24 mouse cellular contexts compared by ENCODE assay signal in the genomic region with DNA sequence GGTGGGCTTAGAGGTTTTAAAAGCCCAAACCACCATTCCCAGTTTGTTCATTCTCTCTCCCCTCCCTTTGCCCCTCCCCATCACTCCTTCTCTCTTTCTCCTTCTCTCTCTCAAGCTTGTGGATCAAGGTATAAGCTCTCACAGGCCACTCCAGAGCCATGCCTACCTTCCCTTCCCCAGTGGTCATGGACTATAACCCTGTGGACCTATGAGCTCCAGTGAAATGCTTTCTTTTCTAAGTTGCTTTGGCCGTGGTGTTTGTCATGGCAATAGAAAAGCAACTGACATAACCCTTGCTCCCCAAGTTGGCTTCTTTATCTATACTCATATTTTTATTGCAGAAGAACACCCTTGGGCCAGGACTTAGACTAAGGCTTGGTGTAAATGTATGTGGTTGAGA. TPM values are rescaled to one million over a fixed set of nuclear protein-coding genes. Genes with fewer than 3 reads are reported as not detected.
DNase-seq lines count a peak whose midpoint lies in the region; ATAC-seq and TF ChIP-seq lines count a peak whose summit lies in the region.
"Had no signal": no experiment of that assay in that cellular context is flagged by ENCODE, and none has a peak within 500 bp of the region (broad histone marks: within the 10 kb centered on the region; RNA-seq: fewer than 3 reads in every experiment).

No protein-coding gene starts in this region.

- TF ChIP-seq CTCF in intestine, postnatal 0 days (IDR thresholded peaks at IDR 0.05; ENCODE audit: low read depth) = no peak
- TF ChIP-seq CTCF in small intestine, adult 2 months (IDR thresholded peaks at IDR 0.05; ENCODE audit: extremely low read depth, insufficient read length, insufficient replicate concordance, low read depth, low read length) = no peak

- 78% methylated on average over 1 of the region's 1 CpGs for WGBS in intestine, embryonic 15.5 days
- WGBS in intestine, embryonic 16.5 days = 59% methylated on average over 1 of the region's 1 CpGs
- 41% methylated on average over 1 of the region's 1 CpGs for WGBS in intestine, postnatal 0 days
- WGBS in small intestine, adult 2 months = 26% methylated on average over 1 of the region's 1 CpGs

- no peak for TF ChIP-seq POLR2A in small intestine, adult 2 months (IDR thresholded peaks at IDR 0.05; ENCODE audit: low read depth, low read length)

- DNase-seq in right cerebral cortex, postnatal 25 days = no peak
- DNase-seq in thymus, postnatal 4 days = no peak
- DNase-seq in embryo, embryonic 9.5 days (ENCODE audit: extremely low spot score) = no peak
- DNase-seq: adrenal gland, adult 2 months; adrenal gland, adult 8-10 months; adrenal gland, postnatal 10 days; adrenal gland, postnatal 14 days; adrenal gland, postnatal 25 days; adrenal gland, postnatal 36 days; B cell, adult 2 months; cerebellum, adult 11 months; cerebellum, adult 11-12 months had no signal

- peak; percentile 42; the same call in 1 of the 2 replicates for ATAC-seq in intestine, embryonic 15.5 days
- peak; percentile 62 for ATAC-seq in intestine, embryonic 16.5 days
- ATAC-seq in intestine, postnatal 0 days = peak; percentile 73
- no peak for ATAC-seq in erythroblast, adult 5-6 weeks (replicated peaks; ENCODE audit: low FRiP score, poor library complexity, severe bottlenecking)
- ATAC-seq: activated CD4-positive, CD25-positive, alpha-beta regulatory T cell, adult 4 months; CD4-positive, CD25-positive, alpha-beta regulatory T cell, adult 4 months; Patski had no signal

- H3K4me3 ChIP-seq in intestine, embryonic 15.5 days (replicated peaks) = no peak overlapping the region
- H3K4me3 ChIP-seq in intestine, embryonic 16.5 days (ENCODE audit: low read length) = no peak overlapping the region
- no peak overlapping the region for H3K4me3 ChIP-seq in intestine, postnatal 0 days (ENCODE audit: low read depth, low read length)
- H3K4me3 ChIP-seq in small intestine, adult 2 months (ENCODE audit: low read depth, low read length) = no peak overlapping the region; the same call in 1 of the 2 replicates

- no peak overlapping the region for H3K9ac ChIP-seq in intestine, embryonic 15.5 days
- H3K9ac ChIP-seq in intestine, embryonic 16.5 days (ENCODE audit: low read depth, low read length) = no peak overlapping the region
- no peak overlapping the region for H3K9ac ChIP-seq in intestine, postnatal 0 days (ENCODE audit: low read depth, low read length)

- H3K9me3 ChIP-seq in intestine, embryonic 15.5 days = no peaks in the 10 kb centered on the region
- H3K9me3 ChIP-seq in intestine, embryonic 16.5 days (ENCODE audit: control insufficient read depth, low read length) = no peaks in the 10 kb centered on the region
- no peaks in the 10 kb centered on the region for H3K9me3 ChIP-seq in intestine, postnatal 0 days (ENCODE audit: control insufficient read depth)
- H3K9me3 ChIP-seq: G1E had no signal

- H3K36me3 ChIP-seq in intestine, embryonic 15.5 days = no peaks in the 10 kb centered on the region
- no peaks in the 10 kb centered on the region for H3K36me3 ChIP-seq in intestine, embryonic 16.5 days (ENCODE audit: control insufficient read depth, insufficient read depth, low read length)
- H3K36me3 ChIP-seq in intestine, postnatal 0 days (ENCODE audit: control insufficient read depth, insufficient read depth) = no peaks in the 10 kb centered on the region
- peaks cover 41% of the 10 kb centered on the region for H3K36me3 ChIP-seq in small intestine, adult 2 months (ENCODE audit: control insufficient read depth, insufficient read depth, low read length)
- H3K36me3 ChIP-seq: G1E had no signal

- H3K4me2 ChIP-seq in intestine, embryonic 15.5 days (replicated peaks) = no peak overlapping the region
- H3K4me2 ChIP-seq in intestine, embryonic 16.5 days (ENCODE audit: low read depth, low read length) = no peak overlapping the region
- H3K4me2 ChIP-seq in intestine, postnatal 0 days (replicated peaks; ENCODE audit: low read depth) = peak overlapping the region; percentile 28; the same call in 1 of the 2 replicates

- no peak overlapping the region for H3K27ac ChIP-seq in intestine, embryonic 15.5 days
- peak overlapping the region; percentile 38; the same call in 1 of the 2 replicates for H3K27ac ChIP-seq in intestine, embryonic 16.5 days (ENCODE audit: low read length)
- H3K27ac ChIP-seq in intestine, postnatal 0 days (ENCODE audit: low read depth, low read length) = peak overlapping the region; percentile 85
- peak overlapping the region; percentile 82 for H3K27ac ChIP-seq in small intestine, adult 2 months (ENCODE audit: insufficient read depth, low read depth, low read length)

- peaks cover 8% of the 10 kb centered on the region for H3K4me1 ChIP-seq in intestine, embryonic 15.5 days (replicated peaks)
- H3K4me1 ChIP-seq in intestine, embryonic 16.5 days (ENCODE audit: control insufficient read depth, insufficient read depth, low read length) = peaks cover 4% of the 10 kb centered on the region
- peaks cover 6% of the 10 kb centered on the region; the same call in 1 of the 2 replicates for H3K4me1 ChIP-seq in intestine, postnatal 0 days (replicated peaks; ENCODE audit: control insufficient read depth, insufficient read depth, low read length)
- H3K4me1 ChIP-seq in small intestine, adult 2 months (ENCODE audit: control insufficient read depth, insufficient read depth, insufficient read length, low read length) = peaks cover 25% of the 10 kb centered on the region

- no peaks in the 10 kb centered on the region for H3K27me3 ChIP-seq in intestine, embryonic 15.5 days (replicated peaks)
- no peaks in the 10 kb centered on the region for H3K27me3 ChIP-seq in intestine, embryonic 16.5 days (replicated peaks; ENCODE audit: control insufficient read depth, insufficient read depth, low read length)
- H3K27me3 ChIP-seq in intestine, postnatal 0 days (replicated peaks; ENCODE audit: control insufficient read depth, insufficient read depth, low read length) = no peaks in the 10 kb centered on the region
- no peaks in the 10 kb centered on the region for H3K27me3 ChIP-seq in small intestine, adult 2 months (ENCODE audit: control insufficient read depth, insufficient read depth, low read length)
- H3K27me3 ChIP-seq: CH12.LX had no signal

RNA-seq across cellular contexts. Expression of a gene that starts 7.3 kb away (rescaled TPM):
- 6.0 and 6.6 TPM in 2 replicates for polyA plus RNA-seq in intestine, embryonic 15.5 days (2015; fragmentation: Nextera tagmentation; extraction: Ambion mirVana)
- polyA plus RNA-seq in intestine, embryonic 16.5 days (2015; fragmentation: Nextera tagmentation; extraction: Ambion mirVana) = 12.6 and 18.7 TPM in 2 replicates
- polyA plus RNA-seq in intestine, postnatal 0 days (2015; fragmentation: Nextera tagmentation; extraction: Ambion mirVana) = 37.8 and 41.3 TPM in 2 replicates
- polyA plus RNA-seq in small intestine, adult 2 months (2012; rRNA removed) = 31.3 and 304 TPM in 2 replicates
- total RNA-seq in erythroblast, adult 5-6 weeks (2015; ENCODE audit: low replicate concordance) = not detected in 2 replicates
- total RNA-seq in erythroblast, adult 5-6 weeks (2017; ENCODE audit: low replicate concordance) = not detected in 2 replicates
- total RNA-seq: adrenal gland, postnatal 25 days; adrenal gland, postnatal 36 days; MEL had no signal
- polyA plus RNA-seq: C2C12, G1E had no signal
